Mouse (Mus musculus) kidney, postnatal 0 days (tissue): ENCODE measurements at regions not wholly inside any gene's neighbourhood (a gene's known extent, or its start where the extent isn't known, plus 50 kb on each side); places are given as distances from the start of the nearest gene placed in this dataset.

Source experiments
- ATAC-seq: fragments of 200-750 bp; cut with Nextera tagmentation; replicated peaks from 2 replicates; pipeline ENCODE4 v1.8.0; 2017; ENCODE audit warnings: low read depth, moderate number of reproducible peaks, moderate TSS enrichment, moderate library complexity; ENCODE audit not compliant: low FRiP score
- DNase-seq: peaks from one replicate; pipeline ENCODE4 v3.0.0-alpha.2; 2016; ENCODE audit warnings: low spot score
- H3K27ac ChIP-seq: fragments of 300-500 bp; sonication (generic); 2 replicates; pipeline ENCODE4 v1.5.1; 2014; ENCODE audit warnings: mild to moderate bottlenecking
- H3K27me3 ChIP-seq: fragments of 300-500 bp; sonication (generic); 2 replicates; pipeline ENCODE4 v1.6.1; 2014; ENCODE audit warnings: low read length, mixed read lengths; ENCODE audit not compliant: insufficient read depth
- H3K36me3 ChIP-seq: fragments of 300-500 bp; sonication (generic); 2 replicates; pipeline ENCODE4 v1.6.1; 2014; ENCODE audit warnings: low read length, mixed read lengths; ENCODE audit not compliant: insufficient read depth
- H3K4me1 ChIP-seq: fragments of 300-500 bp; sonication (generic); replicated peaks from 2 replicates; pipeline ENCODE4 v1.6.1; 2014; ENCODE audit warnings: antibody characterized with exemption, low read length, mixed read lengths; ENCODE audit not compliant: insufficient read depth
- H3K4me2 ChIP-seq: fragments of 300-500 bp; sonication (generic); 2 replicates; pipeline ENCODE4 v1.6.1; 2014; ENCODE audit warnings: mild to moderate bottlenecking, low read length, moderate library complexity, mixed read lengths
- H3K4me3 ChIP-seq: fragments of 300-500 bp; sonication (generic); replicated peaks from 2 replicates; pipeline ENCODE4 v1.5.1; 2014; ENCODE audit warnings: low read depth, low read length
- H3K9ac ChIP-seq: fragments of 300-500 bp; sonication (generic); 2 replicates; pipeline ENCODE4 v1.6.1; 2014; ENCODE audit warnings: low read depth, low read length
- H3K9me3 ChIP-seq: fragments of 300-500 bp; sonication (generic); replicated peaks from 2 replicates; pipeline ENCODE4 v1.6.1; 2016; ENCODE audit warnings: low read length, inconsistent platforms, mixed read lengths
- CTCF ChIP-seq: IDR thresholded peaks from 2 replicates; pipeline ENCODE4 v1.5.1; 2016; ENCODE audit warnings: antibody characterized with exemption, low read depth, mild to moderate bottlenecking, moderate library complexity
- WGBS: fragments of 180-500 bp; shearing (Covaris S2); extraction: QIAGEN DNeasy Blood & Tissue Kit; methylation state at CpG from one replicate; pipeline ENCODE4 v1.1.7; 2014; 5-methylcytosine and 5-hydroxymethylcytosine counted together

GRCm38 (mm10) chr13:73405720-73406629, 61.0 kb upstream of the Lpcat1 start:
- Histone ChIP-seq H3K4me2 (0 out of 2 replicates have a peak overlapping the region, but pooled peaks have one; percentile 24), H3K9me3 (no peaks in the 10 kb centered on the region), H3K27me3 (no peaks in the 10 kb centered on the region), H3K36me3 (no peaks in the 10 kb centered on the region), H3K27ac (no peak overlapping the region), H3K4me3 (no peak overlapping the region), H3K4me1 (no peaks in the 10 kb centered on the region), H3K9ac (no peak overlapping the region)
- ATAC-seq (peak; percentile 90), DNase-seq (peak; percentile 85)
- TF ChIP-seq CTCF: peak; percentile 80
- WGBS: 16% methylated on average over 20 of the region's 20 CpGs

- WGBS: 72% methylated on average over 1 of the region's 1 CpGs
- no peaks in the 10 kb centered on the region for H3K4me1 ChIP-seq
- no peak overlapping the region for H3K4me2 ChIP-seq
- ATAC-seq (no peak), DNase-seq (no peak)
- H3K27ac ChIP-seq: no peak overlapping the region
- TF ChIP-seq CTCF: no peak
- no peaks in the 10 kb centered on the region for H3K9me3 ChIP-seq
- H3K9ac ChIP-seq: no peak overlapping the region
- no peaks in the 10 kb centered on the region for H3K27me3 ChIP-seq
- no peak overlapping the region for H3K4me3 ChIP-seq
- no peaks in the 10 kb centered on the region for H3K36me3 ChIP-seq
Measured at GRCm38 (mm10) chr13:73400921-73401320, 66.1 kb upstream of the Lpcat1 start.

- WGBS: 19% methylated on average over 4 of the region's 4 CpGs
Measured at GRCm38 (mm10) chr13:73397033-73397432, 68.7 kb upstream of the Ndufs6 start.

DNA sequence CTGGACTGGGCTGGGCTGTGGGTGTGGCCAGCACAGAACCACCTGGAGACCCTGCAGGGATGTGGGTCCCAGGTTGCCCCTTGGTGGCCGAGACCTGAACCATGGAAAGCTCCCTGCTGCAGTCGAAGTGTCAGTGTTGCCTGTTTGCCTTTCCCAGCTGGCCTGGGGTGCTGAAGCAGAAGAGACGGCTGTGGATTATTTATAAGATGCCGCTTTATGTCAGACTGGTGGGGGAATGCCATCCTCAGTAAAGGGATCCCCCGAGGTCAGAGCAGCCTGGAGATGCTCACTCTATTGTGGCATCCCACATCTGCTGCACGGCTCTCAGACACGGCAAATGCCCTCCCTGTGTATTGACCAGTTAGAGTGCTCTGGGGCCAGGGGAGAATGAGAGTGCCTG, 67.5 kb upstream of the Ndufs6 start:
- DNase-seq: no peak
- WGBS: 61% methylated on average over 7 of the region's 7 CpGs

More at GRCm38 (mm10) chr13:73397033-73397432, 68.7 kb upstream of the Ndufs6 start:
- DNase-seq (no peak), ATAC-seq (no peak)
- no peaks in the 10 kb centered on the region for H3K27me3 ChIP-seq
- H3K9ac ChIP-seq: no peak overlapping the region
- H3K9me3 ChIP-seq: no peaks in the 10 kb centered on the region
- no peak overlapping the region for H3K27ac ChIP-seq
- no peak overlapping the region for H3K4me2 ChIP-seq
- TF ChIP-seq CTCF: no peak
- H3K36me3 ChIP-seq: no peaks in the 10 kb centered on the region
- H3K4me3 ChIP-seq: no peak overlapping the region
- H3K4me1 ChIP-seq: no peaks in the 10 kb centered on the region

DNA sequence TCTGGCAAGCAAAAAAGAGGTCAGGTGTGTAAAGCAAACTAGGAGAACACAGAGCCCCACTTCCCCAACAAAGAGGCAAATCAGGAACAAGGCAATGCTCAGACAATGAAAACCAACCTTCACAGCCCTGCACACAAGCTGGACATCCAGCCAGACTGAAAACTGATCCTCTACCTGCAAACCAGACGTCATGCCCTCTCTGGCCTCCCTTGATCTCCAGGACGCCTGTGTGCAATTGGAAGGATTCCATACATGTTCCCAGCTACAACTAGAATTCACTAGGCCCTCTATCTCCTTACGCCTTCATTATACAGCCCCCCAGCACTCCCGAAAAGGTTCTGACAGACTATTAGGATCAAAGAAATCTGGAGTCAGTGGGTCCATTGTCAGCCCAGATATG, 60.7 kb upstream of the Ndufs6 start:
- DNase-seq (no peak), ATAC-seq (no peak)
- no peak overlapping the region for H3K9ac ChIP-seq
- H3K27me3 ChIP-seq: no peaks in the 10 kb centered on the region
- no peak overlapping the region for H3K4me3 ChIP-seq
- TF ChIP-seq CTCF: no peak
- no peaks in the 10 kb centered on the region for H3K9me3 ChIP-seq
- no peaks in the 10 kb centered on the region for H3K4me1 ChIP-seq
- no peak overlapping the region for H3K4me2 ChIP-seq
- no peaks in the 10 kb centered on the region for H3K36me3 ChIP-seq
- 60% methylated on average over 4 of the region's 4 CpGs for WGBS
- H3K27ac ChIP-seq: no peak overlapping the region

More for the DNA sequence above, 67.5 kb upstream of the Ndufs6 start:
- no peak overlapping the region for H3K4me2 ChIP-seq
- no peaks in the 10 kb centered on the region for H3K9me3 ChIP-seq
- H3K27ac ChIP-seq: no peak overlapping the region
- TF ChIP-seq CTCF: no peak
- no peaks in the 10 kb centered on the region for H3K36me3 ChIP-seq
- H3K27me3 ChIP-seq: no peaks in the 10 kb centered on the region
- no peak overlapping the region for H3K4me3 ChIP-seq
- H3K4me1 ChIP-seq: no peaks in the 10 kb centered on the region
- ATAC-seq: no peak
- no peak overlapping the region for H3K9ac ChIP-seq

- Histone ChIP-seq H3K36me3 (no peaks in the 10 kb centered on the region), H3K9me3 (no peaks in the 10 kb centered on the region), H3K27me3 (no peaks in the 10 kb centered on the region), H3K4me2 (no peak overlapping the region), H3K4me1 (no peaks in the 10 kb centered on the region), H3K27ac (no peak overlapping the region), H3K9ac (no peak overlapping the region), H3K4me3 (no peak overlapping the region)
- TF ChIP-seq CTCF: peak; percentile 64
- DNase-seq (peak; percentile 20), ATAC-seq (no peak)
- 67% methylated on average over 3 of the region's 3 CpGs for WGBS
Measured at GRCm38 (mm10) chr13:73383585-73383984, 55.2 kb upstream of the Ndufs6 start.
